Mouse (Mus musculus) lung, adult 2 months (tissue): ENCODE measurements around the gene Kntc1. TPM values are rescaled to one million over a fixed set of nuclear protein-coding genes. Genes with fewer than 3 reads are reported as not detected.

Experiments
- DNase-seq: peaks from one replicate; pipeline ENCODE4 v3.0.0; 2022
- H3K4me1 ChIP-seq: fragments of 200-500 bp; 2 replicates; pipeline ENCODE4 v1.6.1; 2011; ENCODE audit warnings: low read length; ENCODE audit not compliant: control insufficient read depth, insufficient read depth
- H3K4me3 ChIP-seq: fragments of 200-500 bp; replicated peaks from 2 replicates; pipeline ENCODE3; 2011; ENCODE audit warnings: low read depth, mild to moderate bottlenecking, control low read depth, low read length; ENCODE audit errors: extremely low read depth
- CTCF ChIP-seq: fragments of 200-500 bp; IDR thresholded peaks from 2 replicates; pipeline ENCODE4 v1.5.1; 2011; ENCODE audit warnings: mild to moderate bottlenecking, low read length, control low read depth; ENCODE audit not compliant: insufficient read depth
- POLR2A ChIP-seq: fragments of 200-500 bp; IDR thresholded peaks from 2 replicates; pipeline ENCODE4 v1.6.1; 2011; ENCODE audit warnings: low read depth, mild to moderate bottlenecking, control low read depth, low read length, borderline replicate concordance; ENCODE audit errors: extremely low read depth
- WGBS: fragments of 180-500 bp; shearing (Covaris S2); methylation state at CpG from one replicate; pipeline ENCODE4 v1.1.7; 2018; 5-methylcytosine and 5-hydroxymethylcytosine counted together
- polyA plus RNA-seq: library from polyadenylated mRNA; depleted of rRNA; stranded (reverse); fragments of >200 nt; gene quantifications from 2 replicates; pipeline ENCODE4 v1.2.3, GENCODE M21; 2012; rRNA removed

Kntc1 gene
- polyA plus RNA-seq, 1 experiment, result 1.3 TPM

- Histone ChIP-seq H3K4me3 (peak overlapping the region; percentile 47), H3K4me1 (no peaks in the 10 kb centered on the region)
- DNase-seq, result peak; percentile 33
- 35% methylated on average over 15 of the region's 15 CpGs for WGBS
- TF ChIP-seq CTCF, result no peak
- no peak for TF ChIP-seq POLR2A
Measured at GRCm38 (mm10) chr5:123862374-123863350, 113.1 kb downstream of the Kntc1 start.

- 83% methylated on average over 14 of the region's 14 CpGs for WGBS
- H3K4me1 ChIP-seq, result no peaks in the 10 kb centered on the region
- no peak overlapping the region for H3K4me3 ChIP-seq
- TF ChIP-seq POLR2A, result no peak
- TF ChIP-seq CTCF, result no peak
- no peak for DNase-seq
Measured at GRCm38 (mm10) chr5:123863934-123864333, 114.4 kb downstream of the Kntc1 start.

DNA sequence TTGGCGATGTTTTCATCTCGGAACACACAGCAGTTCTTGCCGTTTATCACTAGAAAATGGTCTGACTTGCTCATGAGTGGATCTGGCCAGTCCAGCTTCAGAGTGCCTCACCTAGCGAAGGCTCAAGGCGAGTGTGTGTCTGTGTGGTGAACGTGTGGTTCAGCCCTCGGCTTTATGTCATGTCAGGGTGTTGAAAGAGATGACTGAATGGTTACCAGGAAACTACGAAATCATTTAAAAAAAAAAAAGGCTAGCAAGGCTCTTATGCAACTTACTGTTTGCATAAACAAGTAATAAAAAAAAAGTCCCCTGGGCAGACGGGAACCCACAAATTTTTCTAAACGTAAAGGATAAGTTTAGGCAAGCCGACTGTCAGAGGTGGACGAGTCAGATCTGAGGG lies 115.8 kb downstream of the Kntc1 start, which contains the start of gene Hcar2:
TSS of gene Hcar2 (minus strand) at position 135 of the 400 bp plus-strand sequence.
- WGBS, result 45% methylated on average over 12 of the region's 12 CpGs
- DNase-seq, result no peak
- Histone ChIP-seq H3K4me3 (no peak within 1 kb of the TSS), H3K4me1 (no peaks in the 10 kb centered on the region)
- TF ChIP-seq CTCF (no peak), POLR2A (peak; percentile 52; the same call in 1 of the 2 replicates)

GRCm38 (mm10) chr5:123866457-123866856 lies 116.9 kb downstream of the Kntc1 start:
- TF ChIP-seq CTCF, result no peak
- TF ChIP-seq POLR2A, result no peak
- DNase-seq, result no peak
- 79% methylated on average over 4 of the region's 4 CpGs for WGBS
- H3K4me1 ChIP-seq, result no peaks in the 10 kb centered on the region
- H3K4me3 ChIP-seq, result no peak overlapping the region

DNA sequence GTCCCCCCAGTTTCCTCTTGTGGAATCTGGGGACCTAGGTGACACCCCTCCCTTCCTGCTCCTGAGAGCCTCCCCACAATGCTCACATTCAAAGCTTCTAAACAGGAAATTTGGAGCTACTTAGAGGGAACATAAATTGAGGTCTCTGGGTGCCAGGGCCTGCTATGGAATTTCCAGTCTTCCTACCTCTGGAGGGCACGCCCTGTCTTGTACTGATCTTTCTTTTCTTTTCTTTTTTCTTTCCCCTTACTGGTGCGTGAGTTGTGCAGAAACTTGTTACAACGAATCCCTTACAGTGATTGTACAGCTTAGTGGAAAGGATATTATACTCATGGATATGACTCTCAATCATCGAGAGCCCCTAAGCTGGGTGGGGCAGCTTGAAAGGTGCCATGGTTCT lies 120.1 kb downstream of the Kntc1 start:
- DNase-seq, result no peak
- H3K4me1 ChIP-seq, result no peaks in the 10 kb centered on the region
- WGBS, result 63% methylated on average over 4 of the region's 4 CpGs
- H3K4me3 ChIP-seq, result no peak overlapping the region
- no peak for TF ChIP-seq CTCF
- TF ChIP-seq POLR2A, result no peak

Other genes with a start within 250 kb of the Kntc1 start
- 5.8 and 8.5 TPM in 2 replicates for gene B3gnt4, start 239.3 kb upstream of the Kntc1 start, polyA plus RNA-seq
- gene Diablo, start 225.5 kb upstream of the Kntc1 start, polyA plus RNA-seq, result 37.4 and 58.4 TPM in 2 replicates
- 14.2 and 15.2 TPM in 2 replicates for gene Gm49027, start 224.2 kb upstream of the Kntc1 start, polyA plus RNA-seq
- 12.9 and 15.9 TPM in 2 replicates for gene Vps33a, start 176.7 kb upstream of the Kntc1 start, polyA plus RNA-seq
- 30.3 and 49.8 TPM in 2 replicates for gene Clip1, start 65.1 kb upstream of the Kntc1 start, polyA plus RNA-seq
- 26.8 and 29.5 TPM in 2 replicates for gene Zcchc8, start 28.6 kb upstream of the Kntc1 start, polyA plus RNA-seq
- gene Rsrc2, start 302 bp upstream of the Kntc1 start, polyA plus RNA-seq, result 8.7 and 16.0 TPM in 2 replicates
- gene Hcar2, start 115.8 kb downstream of the Kntc1 start, polyA plus RNA-seq, result 6.0 and 12.9 TPM in 2 replicates
- gene Hcar1, start 130.3 kb downstream of the Kntc1 start, polyA plus RNA-seq, result 1.4 and 2.7 TPM in 2 replicates
- gene Denr, start 157.5 kb downstream of the Kntc1 start, polyA plus RNA-seq, result 18.7 and 20.3 TPM in 2 replicates
- gene Gm43518, start 177.7 kb downstream of the Kntc1 start, polyA plus RNA-seq, result 0.41 and 0.53 TPM in 2 replicates
- 2.0 and 3.2 TPM in 2 replicates for gene Ccdc62, start 181.0 kb downstream of the Kntc1 start, polyA plus RNA-seq
- gene Hip1r, start 223.9 kb downstream of the Kntc1 start, polyA plus RNA-seq, result 31.9 and 36.4 TPM in 2 replicates